ENCODE assay signal across 18 mouse cellular contexts in genomic region chr3:69657570-69657969, GRCm38 (mm10). TPM values are rescaled to one million over a fixed set of nuclear protein-coding genes. Genes with fewer than 3 reads are reported as not detected.
A peak's percentile ranks its signal among the peaks of the same experiment; 100 is the strongest.
DNase-seq lines count a peak whose midpoint lies in the region; ATAC-seq and TF ChIP-seq lines count a peak whose summit lies in the region.
"Had no signal": no experiment of that assay in that cellular context is flagged by ENCODE, and none has a peak within 500 bp of the region (broad histone marks: within the 10 kb centered on the region; RNA-seq: fewer than 3 reads in every experiment).

No protein-coding gene starts in this region.

- H3K4me3 ChIP-seq in kidney, adult 2 months (ENCODE audit: insufficient read depth, low read depth, low read length) = no peak overlapping the region
- H3K4me3 ChIP-seq: erythroblast, embryonic 14.5 days; liver, embryonic 12.5 days; midbrain, embryonic 12.5 days had no signal

- no peaks in the 10 kb centered on the region for H3K36me3 ChIP-seq in kidney, adult 2 months (ENCODE audit: control insufficient read depth, insufficient read depth, low read length)
- H3K36me3 ChIP-seq: liver, embryonic 12.5 days; midbrain, embryonic 12.5 days had no signal

- TF ChIP-seq CTCF in kidney, adult 2 months (conservative IDR thresholded peaks at IDR 0.05; ENCODE audit: insufficient read depth, insufficient read length, low read depth, low read length) = no peak

- peak; percentile 45 for ATAC-seq in activated CD4-positive, CD25-positive, alpha-beta regulatory T cell, adult 4 months
- peak; percentile 47 for ATAC-seq in common myeloid progenitor, adult 5-6 weeks (replicated peaks; ENCODE audit: low read depth, poor library complexity, severe bottlenecking)
- ATAC-seq: forebrain, embryonic 16.5 days; hindbrain, embryonic 16.5 days; liver, embryonic 12.5 days had no signal

- TF ChIP-seq POLR2A in kidney, adult 2 months (IDR thresholded peaks at IDR 0.05; ENCODE audit: low read depth, low read length) = no peak

- no peak overlapping the region for H3K27ac ChIP-seq in kidney, adult 2 months (ENCODE audit: insufficient read depth, low read depth, low read length)
- H3K27ac ChIP-seq: liver, embryonic 12.5 days; midbrain, embryonic 12.5 days had no signal

- no peaks in the 10 kb centered on the region for H3K4me1 ChIP-seq in kidney, adult 2 months (ENCODE audit: control insufficient read depth, insufficient read depth, low read length)
- H3K4me1 ChIP-seq: midbrain, embryonic 12.5 days had no signal

- DNase-seq in kidney, adult 2 months = peak; percentile 10
- no peak for DNase-seq in kidney, postnatal 14 days
- DNase-seq in lung, postnatal 36 days = peak; percentile 70
- DNase-seq in layer of hippocampus, adult 9-11 months = no peak
- DNase-seq in ovary, postnatal 36 days (ENCODE audit: low spot score) = no peak
- DNase-seq: cerebellum, adult 11-12 months; cerebellum, postnatal 25 days; kidney, adult 18-20 months; kidney, postnatal 25 days; thymus, postnatal 25 days had no signal

- H3K27me3 ChIP-seq in kidney, adult 2 months (replicated peaks; ENCODE audit: control insufficient read depth, insufficient read depth, low read length) = no peaks in the 10 kb centered on the region
- H3K27me3 ChIP-seq: liver, embryonic 12.5 days; midbrain, embryonic 12.5 days had no signal

RNA-seq across cellular contexts. Expression of gene B3galnt1, which starts 58.8 kb away (rescaled TPM):
- polyA plus RNA-seq in kidney, adult 2 months (2012; rRNA removed) = 25.7 and 28.3 TPM in 2 replicates
- polyA plus RNA-seq in activated CD4-positive, CD25-positive, alpha-beta regulatory T cell, adult 4 months (2017; shearing (Covaris generic)) = not detected
- total RNA-seq in common myeloid progenitor, adult 5-6 weeks (2017) = 1.0 TPM in 1 of 2 replicates, not detected in the other
- total RNA-seq: MEL had no signal
- polyA plus RNA-seq: erythroblast, embryonic 14.5 days had no signal

Comparison
In these comparisons a context has a peak if more than half of its experiments do, and no peak if none do; other contexts are left out.
1. DNase-seq: peak in kidney, adult 2 months (single experiment) and lung, postnatal 36 days (single experiment); none in kidney, postnatal 14 days (single experiment), layer of hippocampus, adult 9-11 months (single experiment) and ovary, postnatal 36 days (single experiment).
2. RNA of gene B3galnt1, which starts 58.8 kb away (polyA plus RNA-seq): 25.7 to 28.3 TPM in kidney, adult 2 months; not detected in activated CD4-positive, CD25-positive, alpha-beta regulatory T cell, adult 4 months; every median in the first group is over 10 times any median in the second.